Comparison of ENCODE assay signal across 7 mouse cellular contexts in the genomic region with DNA sequence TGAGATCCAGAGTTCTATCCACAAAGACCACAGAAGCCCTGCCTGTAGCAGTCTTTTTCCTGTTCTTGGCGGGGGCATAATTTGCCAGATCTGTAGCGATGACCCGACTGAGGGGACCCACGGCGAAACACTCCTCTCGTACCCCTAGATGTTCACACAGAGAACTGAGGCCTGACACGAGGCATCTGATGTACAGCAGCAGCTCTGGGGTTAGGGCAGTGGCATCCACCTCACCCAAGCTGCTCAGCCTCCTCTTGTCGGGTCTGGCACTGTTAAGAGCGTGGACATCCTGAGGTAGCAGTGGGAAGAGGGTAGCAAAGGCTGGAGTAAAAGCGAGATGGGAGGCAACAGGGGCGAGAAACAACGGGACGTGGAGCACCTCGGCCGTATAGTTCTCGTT. TPM values are rescaled to one million over a fixed set of nuclear protein-coding genes. Genes with fewer than 3 reads are reported as not detected.
DNase-seq lines count a peak whose midpoint lies in the region; ATAC-seq lines count a peak whose summit lies in the region.

No protein-coding gene starts in this region.

- H3K9ac ChIP-seq in neural tube, embryonic 11.5 days (ENCODE audit: low read length) = peak overlapping the region; percentile 57
- H3K9ac ChIP-seq in forebrain, embryonic 12.5 days = peak overlapping the region; percentile 56
- peak overlapping the region; percentile 72 for H3K9ac ChIP-seq in limb, embryonic 13.5 days
- peak overlapping the region; percentile 48 for H3K9ac ChIP-seq in stomach, embryonic 15.5 days

- no peak overlapping the region for H3K27ac ChIP-seq in neural tube, embryonic 11.5 days (ENCODE audit: low read depth, low read length)
- no peak overlapping the region for H3K27ac ChIP-seq in forebrain, embryonic 12.5 days
- no peak overlapping the region for H3K27ac ChIP-seq in limb, embryonic 13.5 days
- no peak overlapping the region for H3K27ac ChIP-seq in stomach, embryonic 15.5 days

- H3K27me3 ChIP-seq in neural tube, embryonic 11.5 days (ENCODE audit: control insufficient read depth, insufficient read depth, low read length) = no peaks in the 10 kb centered on the region
- no peaks in the 10 kb centered on the region for H3K27me3 ChIP-seq in forebrain, embryonic 12.5 days
- H3K27me3 ChIP-seq in limb, embryonic 13.5 days = no peaks in the 10 kb centered on the region
- H3K27me3 ChIP-seq in stomach, embryonic 15.5 days (replicated peaks) = no peaks in the 10 kb centered on the region

- peaks cover 9% of the 10 kb centered on the region for H3K4me1 ChIP-seq in neural tube, embryonic 11.5 days (ENCODE audit: control insufficient read depth, insufficient read depth, low read length)
- peaks cover 17% of the 10 kb centered on the region for H3K4me1 ChIP-seq in forebrain, embryonic 12.5 days
- H3K4me1 ChIP-seq in limb, embryonic 13.5 days = peaks cover 19% of the 10 kb centered on the region
- peaks cover 11% of the 10 kb centered on the region for H3K4me1 ChIP-seq in stomach, embryonic 15.5 days

- peak overlapping the region; percentile 99 for H3K4me2 ChIP-seq in neural tube, embryonic 11.5 days (ENCODE audit: low read depth)
- H3K4me2 ChIP-seq in forebrain, embryonic 12.5 days = peak overlapping the region; percentile 98
- peak overlapping the region; percentile 98 for H3K4me2 ChIP-seq in limb, embryonic 13.5 days (replicated peaks)
- H3K4me2 ChIP-seq in stomach, embryonic 15.5 days = peak overlapping the region; percentile 97

- 22% methylated on average over 16 of the region's 16 CpGs for WGBS in neural tube, embryonic 11.5 days
- 28% methylated on average over 16 of the region's 16 CpGs for WGBS in forebrain, embryonic 12.5 days
- WGBS in limb, embryonic 13.5 days = 23% methylated on average over 16 of the region's 16 CpGs
- 19% methylated on average over 16 of the region's 16 CpGs for WGBS in stomach, embryonic 15.5 days

- peak overlapping the region; percentile 79 for H3K4me3 ChIP-seq in neural tube, embryonic 11.5 days (ENCODE audit: low read depth, low read length)
- H3K4me3 ChIP-seq in forebrain, embryonic 12.5 days (replicated peaks) = peak overlapping the region; percentile 83
- H3K4me3 ChIP-seq in limb, embryonic 13.5 days = peak overlapping the region; percentile 69
- H3K4me3 ChIP-seq in stomach, embryonic 15.5 days (replicated peaks) = peak overlapping the region; percentile 100

- no peaks in the 10 kb centered on the region for H3K36me3 ChIP-seq in neural tube, embryonic 11.5 days (ENCODE audit: control insufficient read depth, insufficient read depth, low read length)
- no peaks in the 10 kb centered on the region for H3K36me3 ChIP-seq in forebrain, embryonic 12.5 days (replicated peaks)
- H3K36me3 ChIP-seq in limb, embryonic 13.5 days = no peaks in the 10 kb centered on the region
- no peaks in the 10 kb centered on the region for H3K36me3 ChIP-seq in stomach, embryonic 15.5 days

- no peaks in the 10 kb centered on the region for H3K9me3 ChIP-seq in neural tube, embryonic 11.5 days (ENCODE audit: control insufficient read depth, low read length)
- no peaks in the 10 kb centered on the region for H3K9me3 ChIP-seq in forebrain, embryonic 12.5 days
- no peaks in the 10 kb centered on the region for H3K9me3 ChIP-seq in limb, embryonic 13.5 days
- H3K9me3 ChIP-seq in stomach, embryonic 15.5 days = no peaks in the 10 kb centered on the region

- ATAC-seq in neural tube, embryonic 11.5 days (ENCODE audit: insufficient read depth, low FRiP score, low TSS enrichment) = no peak
- no peak for ATAC-seq in forebrain, embryonic 12.5 days (ENCODE audit: low FRiP score)
- ATAC-seq in limb, embryonic 13.5 days (ENCODE audit: low FRiP score, low read depth) = no peak
- no peak for ATAC-seq in stomach, embryonic 15.5 days (ENCODE audit: insufficient read depth, low FRiP score, low read depth)
- ATAC-seq in frontal cortex, adult (ENCODE audit: low TSS enrichment) = no peak

- DNase-seq in neural tube, embryonic 11.5 days (ENCODE audit: low spot score) = no peak
- DNase-seq in neural tube, embryonic 10.5 days (ENCODE audit: extremely low spot score, low spot score) = no peak
- DNase-seq in embryo, embryonic 9.5 days (ENCODE audit: extremely low spot score) = no peak

RNA-seq across cellular contexts. Expression of gene Scfd2, which starts 0.8 kb away (rescaled TPM):
- polyA plus RNA-seq in neural tube, embryonic 11.5 days (2014; fragmentation: Nextera tagmentation; extraction: Ambion mirVana) = 14.7 and 16.2 TPM in 2 replicates
- 17.0 and 17.9 TPM in 2 replicates for polyA plus RNA-seq in forebrain, embryonic 12.5 days (2016; fragmentation: Nextera tagmentation; extraction: Ambion mirVana)
- 17.1 and 18.7 TPM in 2 replicates for polyA plus RNA-seq in limb, embryonic 13.5 days (2015; fragmentation: Nextera tagmentation; extraction: Ambion mirVana)
- 19.5 and 19.7 TPM in 2 replicates for polyA plus RNA-seq in stomach, embryonic 15.5 days (2015; fragmentation: Nextera tagmentation; extraction: Ambion mirVana)

RNA-seq across cellular contexts. Expression of gene Fip1l1, which starts 4.5 kb away (rescaled TPM):
- polyA plus RNA-seq in neural tube, embryonic 11.5 days (2014; fragmentation: Nextera tagmentation; extraction: Ambion mirVana) = 89.3 and 93.0 TPM in 2 replicates
- polyA plus RNA-seq in forebrain, embryonic 12.5 days (2016; fragmentation: Nextera tagmentation; extraction: Ambion mirVana) = 128 and 130 TPM in 2 replicates
- 102 and 110 TPM in 2 replicates for polyA plus RNA-seq in limb, embryonic 13.5 days (2015; fragmentation: Nextera tagmentation; extraction: Ambion mirVana)
- 75.9 and 76.9 TPM in 2 replicates for polyA plus RNA-seq in stomach, embryonic 15.5 days (2015; fragmentation: Nextera tagmentation; extraction: Ambion mirVana)
